Mouse (Mus musculus): ENCODE results near the gene Ppp1r12a.

GRCm38 (mm10) chr10:108202126-108202525, 40.1 kb downstream of the Ppp1r12a start:
- TF ChIP-seq GATA1 (IDR thresholded peaks at IDR 0.05; ENCODE audit: low read length), result no peak
- TF ChIP-seq TAL1 (IDR thresholded peaks at IDR 0.05; ENCODE audit: low read length), result no peak

Data from erythroblast, embryonic 14.5 days (primary cell).